Mouse (Mus musculus) left cerebral cortex, postnatal 14 days (tissue): ENCODE measurements around the gene Nhsl1. TPM values are rescaled to one million over a fixed set of nuclear protein-coding genes. Genes with fewer than 3 reads are reported as not detected.

Experiments used
- DNase-seq, 2 experiments: peaks; one replicate each; pipeline ENCODE4 v3.0.0; 2021 to 2022; ENCODE audit warnings: low spot score in 2 of 2, mixed read lengths in 1 of 2
- intact Hi-C: fragments of 180-260 bp; cut with DNase I; formaldehyde crosslinking; loops from one replicate; pipeline ENCODE4 v1.15.1; 2025
- total RNA-seq, 2 experiments: library from RNA; stranded (reverse); gene quantifications; 2 replicates each; pipeline ENCODE4 v1.2.3; 2021

The Nhsl1 gene
- total RNA-seq, 2 experiments from 2014 or later, result 45.8 to 49.3 TPM

DNA sequence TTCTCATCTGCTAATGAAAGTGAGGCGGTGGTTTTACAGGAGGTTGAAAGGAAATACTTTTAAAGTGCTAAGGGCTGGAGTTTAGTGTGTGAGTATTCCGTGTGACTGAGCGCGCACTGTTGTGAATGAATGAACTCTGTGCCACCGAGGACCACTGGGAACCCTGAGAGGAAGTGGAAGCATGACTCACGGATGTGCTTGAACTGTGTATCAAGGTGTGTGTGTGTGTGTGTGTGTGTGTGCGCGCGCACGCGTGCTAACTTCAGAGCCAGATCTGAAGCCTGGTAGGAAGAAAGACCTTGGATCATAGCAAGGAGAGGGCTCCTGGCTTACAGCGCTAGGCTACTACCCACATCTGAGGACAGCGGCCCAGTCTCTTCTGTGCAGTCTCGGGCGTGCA is 71.2 kb downstream of the Nhsl1 start:
- intact Hi-C loops, result loop anchor here (5.0 kb wide), 2 partner anchors 57 to 212 kb away; no protein-coding TSS in a partner anchor
- no peak for DNase-seq

DNA sequence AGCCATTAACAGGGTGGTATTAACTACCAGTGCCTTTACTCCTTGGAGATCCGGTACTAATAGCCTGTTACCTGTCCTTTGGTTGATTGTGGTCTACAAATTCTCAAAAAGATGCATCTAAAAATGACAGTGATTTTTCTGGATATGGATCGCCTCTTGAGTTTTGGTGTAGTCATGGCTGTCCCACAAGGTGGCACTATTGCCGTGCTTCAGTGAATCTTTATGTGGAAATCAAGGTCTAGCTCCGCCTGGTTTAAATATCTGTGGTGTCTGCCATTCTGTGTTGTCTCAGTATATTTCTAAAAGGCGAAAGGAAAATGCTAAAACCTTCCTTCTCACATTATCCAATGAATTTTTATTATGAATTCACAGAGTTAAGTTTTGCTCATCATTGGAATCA is 72.8 kb downstream of the Nhsl1 start:
- intact Hi-C loops, result loop anchor here (2.0 to 5.0 kb wide), 3 partner anchors 56 to 211 kb away; no protein-coding TSS in a partner anchor
- peak; percentile 74 for DNase-seq

DNA sequence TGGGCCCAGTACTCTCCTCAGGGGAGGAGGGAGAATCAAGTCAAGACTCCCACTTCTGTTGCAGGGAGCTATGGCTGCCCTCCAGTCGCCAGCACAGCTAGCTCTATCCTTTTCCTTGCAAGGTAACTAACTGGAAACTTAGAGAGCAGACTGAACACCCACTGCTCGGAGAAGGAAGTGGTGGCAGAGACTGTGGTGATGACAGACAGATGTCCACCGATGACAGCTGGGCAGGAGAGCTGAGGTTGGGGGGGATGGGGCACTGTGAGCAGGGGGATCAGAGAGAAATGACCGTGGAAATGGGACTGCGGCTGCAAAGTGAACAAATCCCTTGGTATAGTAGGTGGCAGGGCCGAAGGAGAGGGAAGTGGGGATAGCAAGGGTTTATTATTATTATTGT is 73.5 kb downstream of the Nhsl1 start:
- intact Hi-C loops, result loop anchor here (2.0 to 5.0 kb wide), 3 partner anchors 55 to 210 kb away; no protein-coding TSS in a partner anchor
- DNase-seq, result no peak

DNA sequence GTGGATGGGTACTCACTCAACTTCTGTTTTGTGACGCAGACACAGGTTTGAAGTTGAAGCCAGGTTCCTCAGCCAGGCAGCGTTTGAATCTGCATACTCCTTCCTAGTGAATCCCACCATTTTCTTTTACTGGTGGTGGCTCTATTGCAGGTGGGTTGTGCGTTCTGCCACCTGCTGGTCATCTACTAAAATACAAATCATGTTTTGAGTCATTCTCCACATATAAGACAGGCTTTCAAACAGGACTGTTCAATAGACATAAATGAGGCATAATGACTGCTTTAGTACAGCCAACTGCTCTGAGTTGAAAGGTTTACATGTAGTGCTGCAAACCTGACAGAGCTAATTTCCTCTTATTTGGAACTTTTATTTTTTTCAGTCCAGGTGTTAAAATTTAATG is 75.0 kb downstream of the Nhsl1 start:
- intact Hi-C loops, result loop anchor here (2.0 to 5.0 kb wide), 3 partner anchors 54 to 209 kb away; no protein-coding TSS in a partner anchor
- no peak for DNase-seq

DNA sequence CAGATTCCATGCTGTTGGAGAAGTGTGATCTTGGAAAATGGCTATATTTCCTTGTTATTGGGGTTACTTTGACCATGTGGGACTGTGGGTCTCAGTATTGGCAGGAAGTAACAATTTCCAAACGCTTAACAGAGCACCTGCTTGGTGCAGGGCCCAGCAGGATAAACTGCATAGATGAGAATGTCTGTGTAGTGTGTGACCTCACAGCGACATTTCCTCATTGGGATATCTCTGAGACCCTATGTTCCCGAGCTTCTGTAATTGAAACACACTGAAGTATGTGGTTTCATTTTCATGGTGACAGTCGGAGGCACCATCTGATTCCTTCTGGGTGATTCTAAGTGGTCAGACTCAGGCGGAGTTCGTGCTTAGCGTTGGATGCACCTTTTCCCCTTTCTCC is 75.5 kb downstream of the Nhsl1 start:
- DNase-seq, result no peak
- intact Hi-C loops, result loop anchor here (5.0 kb wide), 2 partner anchors 53 to 208 kb away; no protein-coding TSS in a partner anchor

DNA sequence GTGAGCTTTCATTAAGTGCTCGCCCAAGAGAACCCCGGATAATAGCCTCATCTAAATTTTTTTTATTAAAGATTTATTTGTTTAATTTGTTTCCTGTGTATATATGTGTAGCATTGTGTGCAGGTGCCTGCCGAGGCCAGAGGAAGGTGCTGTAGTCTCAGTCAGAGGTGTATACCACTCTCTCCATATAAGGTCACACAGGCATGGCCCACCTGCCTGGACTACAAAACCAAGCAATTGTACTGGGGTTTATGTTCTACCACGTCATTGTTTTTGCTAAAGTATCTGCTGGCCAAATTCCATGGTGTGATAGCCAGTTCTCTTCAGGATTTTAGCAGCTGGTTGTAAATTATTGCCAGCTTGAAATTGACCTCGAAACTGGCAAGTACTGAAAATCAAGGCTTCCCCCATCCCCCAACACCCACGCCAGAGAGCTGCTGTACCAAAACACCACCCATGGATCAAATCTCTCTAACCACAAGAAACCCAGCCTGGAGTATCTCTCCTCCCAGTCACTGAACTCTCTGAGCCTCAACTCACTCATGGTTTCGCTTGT is 81.4 kb downstream of the Nhsl1 start:
- no peak for DNase-seq
- intact Hi-C loops, result no loop called here

DNA sequence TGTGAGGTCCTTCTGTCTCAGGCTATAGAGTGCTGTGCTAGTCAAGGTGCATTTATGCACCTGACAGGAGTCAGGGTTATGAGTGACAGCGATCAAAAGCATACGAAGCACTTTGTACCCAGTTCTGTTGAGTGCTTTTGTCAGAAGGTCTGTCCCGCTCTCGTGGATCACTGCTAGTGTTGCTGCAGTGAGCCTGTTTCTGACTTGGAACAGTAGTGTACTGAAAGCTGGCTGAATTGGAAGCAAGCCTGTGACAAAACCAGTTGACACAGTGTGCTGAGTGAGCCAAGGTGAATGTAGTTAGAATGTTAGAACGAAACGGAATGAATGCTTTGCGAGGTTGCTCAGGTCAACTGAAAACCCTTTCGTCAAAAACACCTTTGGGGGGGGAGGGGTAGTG is 82.2 kb downstream of the Nhsl1 start:
- DNase-seq, result no peak
- intact Hi-C loops, result no loop called here

DNA sequence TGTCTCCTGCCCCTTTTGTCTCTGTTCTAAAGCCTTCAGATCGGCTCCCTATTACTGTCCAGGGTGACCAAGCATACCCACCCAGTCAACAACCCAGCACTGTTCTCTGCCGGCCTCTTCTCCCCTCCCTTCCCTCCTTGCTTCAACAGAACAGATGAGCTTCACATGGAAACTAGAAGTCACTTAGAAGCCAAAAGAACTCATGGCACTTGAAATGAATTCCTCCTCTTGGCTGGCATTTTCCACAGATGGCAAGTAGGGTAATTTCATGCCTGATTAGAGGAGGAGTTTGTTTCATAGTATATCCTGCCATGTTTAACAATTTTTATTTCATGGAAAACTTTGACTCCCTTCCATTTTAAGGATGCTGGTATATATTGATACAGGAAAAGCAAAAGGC is 85.2 kb downstream of the Nhsl1 start:
- intact Hi-C loops, result no loop called here
- no peak for DNase-seq

DNA sequence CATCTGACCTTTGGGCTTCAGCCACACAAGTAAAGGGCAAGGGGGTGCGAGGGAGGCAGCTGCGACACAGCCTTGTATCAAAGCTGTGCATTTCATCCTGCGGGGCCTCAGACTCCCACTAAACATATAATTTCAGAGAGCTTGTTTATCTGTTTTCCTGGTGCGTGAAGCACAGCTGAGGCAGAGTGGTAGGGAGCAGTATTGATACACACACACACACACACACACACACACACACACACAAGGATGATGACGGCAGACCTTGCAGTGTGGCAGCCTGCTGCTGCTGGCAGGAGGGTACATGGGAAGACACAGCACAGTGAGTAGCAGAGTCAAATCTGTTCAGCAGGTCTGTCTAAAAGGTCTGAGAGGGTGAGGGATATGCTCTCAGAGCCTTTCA is 85.9 kb downstream of the Nhsl1 start:
- DNase-seq, result no peak
- intact Hi-C loops, result no loop called here

DNA sequence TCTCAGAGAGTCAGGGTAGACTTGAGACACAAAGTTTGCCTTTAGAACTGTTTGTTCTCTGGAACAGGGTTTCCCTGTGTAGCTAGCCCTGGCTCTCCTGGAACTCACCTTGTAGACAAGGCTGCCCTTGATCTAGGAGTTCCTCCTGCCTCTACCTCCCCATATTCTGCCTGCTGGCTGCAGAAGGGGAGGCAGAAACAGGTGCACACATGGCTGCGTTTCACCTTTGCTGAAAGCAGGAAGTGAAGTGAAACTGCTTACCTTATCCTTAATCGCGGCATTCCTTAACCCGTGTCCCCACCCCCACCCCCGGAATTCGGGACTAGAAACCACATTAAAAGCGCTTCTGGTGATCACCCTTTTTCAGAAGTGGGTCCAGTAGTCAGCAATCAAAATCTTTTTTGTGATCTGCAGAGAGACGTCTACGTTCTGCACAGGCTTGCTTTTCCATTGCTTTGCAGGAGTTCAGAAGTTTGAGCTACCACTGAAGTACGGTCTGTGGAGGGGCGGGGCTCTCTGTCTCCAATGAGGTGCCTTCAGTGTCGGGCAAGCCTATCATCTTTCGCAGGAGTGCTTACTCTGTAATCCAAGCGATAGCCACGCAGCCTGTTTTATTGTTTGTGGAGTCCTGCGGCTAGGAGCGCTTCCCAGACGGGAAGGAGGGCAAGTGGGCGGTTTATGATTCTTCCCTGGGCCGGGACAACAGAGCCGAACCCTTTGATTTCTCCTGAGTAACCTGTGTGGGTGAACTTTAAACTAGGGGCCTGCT is 88.5 kb downstream of the Nhsl1 start:
- intact Hi-C loops, result no loop called here
- DNase-seq, result peak; percentile 29 to 56

DNA sequence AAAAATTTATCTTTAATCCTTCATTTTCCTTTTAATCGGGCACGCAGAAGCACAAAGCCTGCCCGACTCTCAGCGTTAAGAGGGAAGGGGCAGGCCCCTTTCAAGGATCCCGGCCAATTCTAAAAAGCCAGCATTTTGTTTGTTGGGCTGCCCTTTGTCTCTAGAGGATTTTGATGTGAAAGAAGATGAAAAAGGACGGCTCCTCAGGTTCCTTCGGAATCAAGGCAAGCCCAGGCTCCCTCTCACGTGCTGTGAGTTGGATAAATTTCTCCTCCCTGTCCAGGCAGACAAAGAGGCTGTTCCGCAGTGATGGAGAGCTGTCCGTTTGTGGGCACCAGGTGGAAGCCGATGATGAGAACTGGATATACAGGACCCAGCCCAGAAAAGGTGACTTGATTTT is 89.3 kb downstream of the Nhsl1 start:
- no peak for DNase-seq
- intact Hi-C loops, result no loop called here

DNA sequence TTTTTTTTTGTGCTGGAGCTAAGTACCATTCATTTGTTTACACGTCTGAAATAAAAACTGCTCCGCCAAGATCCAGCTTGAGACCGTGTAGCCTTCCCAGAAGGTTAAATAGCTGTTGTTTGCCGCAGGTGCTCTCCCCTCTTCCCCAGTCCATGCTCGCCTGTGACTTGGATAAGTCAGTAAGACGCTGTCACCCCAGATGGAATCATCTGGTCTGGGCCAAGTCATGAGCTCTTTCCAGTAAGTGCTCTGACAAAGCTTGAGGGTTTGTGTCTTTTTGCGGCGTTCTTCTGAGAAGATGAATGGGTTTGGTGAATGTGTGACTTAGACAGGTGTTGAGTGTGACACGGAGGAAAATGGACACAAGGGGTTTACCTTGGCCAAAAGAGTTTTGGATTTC is 89.8 kb downstream of the Nhsl1 start:
- intact Hi-C loops, result no loop called here
- DNase-seq, result no peak

DNA sequence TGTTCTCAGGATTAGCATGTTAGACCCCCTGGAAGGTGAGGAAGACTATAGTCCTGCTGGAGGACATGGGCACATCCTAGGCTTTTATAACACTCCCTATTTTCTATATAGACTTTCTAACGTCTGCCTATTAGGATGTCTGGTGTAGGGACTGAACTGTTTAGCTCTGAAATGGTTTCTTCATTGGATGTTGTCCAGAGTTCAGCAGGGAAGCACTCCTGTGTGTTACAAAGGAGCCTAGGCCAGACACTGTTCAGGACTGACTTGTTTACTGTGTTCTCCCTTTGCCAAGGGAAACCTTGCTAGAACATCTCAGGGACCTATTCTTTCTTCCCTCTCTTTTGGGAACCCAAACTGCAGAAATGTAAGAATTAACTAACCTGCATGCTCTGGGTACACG is 90.3 kb downstream of the Nhsl1 start:
- intact Hi-C loops, result no loop called here
- DNase-seq, result no peak

DNA sequence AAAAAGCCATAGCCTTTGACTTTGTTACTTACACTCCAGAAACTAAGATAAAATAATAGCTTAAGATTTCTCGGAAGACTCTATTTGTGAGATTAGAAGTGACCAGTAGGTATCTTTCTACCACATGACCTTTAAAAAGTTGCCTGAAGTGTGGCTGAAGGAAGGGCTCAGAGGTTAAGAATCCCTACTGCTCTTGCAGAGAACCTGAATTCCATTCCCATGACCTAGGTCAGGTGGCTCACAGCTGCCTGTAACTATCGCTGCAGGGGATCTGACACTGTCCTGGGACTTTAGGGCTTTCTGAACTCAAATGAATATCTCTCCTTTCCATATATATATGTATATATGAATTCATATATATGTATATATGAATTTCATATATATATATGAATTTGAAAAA is 92.5 kb downstream of the Nhsl1 start:
- no peak for DNase-seq
- intact Hi-C loops, result no loop called here

DNA sequence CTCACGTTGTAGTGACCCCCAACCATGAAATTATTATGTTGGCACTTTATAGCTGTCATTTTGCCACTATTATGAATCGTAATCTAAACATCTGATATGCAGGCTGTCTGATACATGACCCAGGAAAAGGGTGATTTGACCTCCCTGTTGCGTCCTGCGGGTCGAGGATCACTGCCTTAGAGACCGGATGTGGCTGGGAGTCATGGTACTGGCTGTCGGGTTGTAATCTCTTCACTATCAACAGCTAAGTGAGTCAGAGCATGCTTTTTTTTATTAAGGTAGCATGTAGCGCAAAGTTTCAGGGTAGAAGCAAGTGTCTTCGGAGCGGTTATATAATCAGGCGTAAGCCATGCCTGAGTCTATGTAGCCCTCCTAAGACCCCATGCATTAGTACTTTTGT is 97.2 kb downstream of the Nhsl1 start:
- no peak for DNase-seq
- intact Hi-C loops, result no loop called here

DNA sequence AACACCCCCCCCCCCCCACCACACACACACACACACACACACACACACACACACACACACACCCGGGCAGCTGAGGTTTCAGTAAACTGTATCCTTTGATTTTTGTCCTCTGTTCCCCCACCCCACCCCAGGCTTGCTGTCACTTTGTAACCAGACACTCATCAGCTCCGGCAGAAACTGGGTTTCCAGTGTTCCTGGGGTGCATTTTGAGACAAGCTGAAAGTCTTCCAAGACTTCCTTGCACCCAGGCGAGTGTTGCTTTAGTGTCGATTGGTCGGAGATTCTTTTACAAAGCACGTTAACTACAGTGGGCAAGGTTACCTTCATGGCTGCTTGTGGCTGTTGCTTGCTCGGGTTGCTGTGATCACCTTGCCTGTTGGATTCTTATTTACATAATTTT is 99.4 kb downstream of the Nhsl1 start:
- DNase-seq, result no peak
- intact Hi-C loops, result no loop called here

DNA sequence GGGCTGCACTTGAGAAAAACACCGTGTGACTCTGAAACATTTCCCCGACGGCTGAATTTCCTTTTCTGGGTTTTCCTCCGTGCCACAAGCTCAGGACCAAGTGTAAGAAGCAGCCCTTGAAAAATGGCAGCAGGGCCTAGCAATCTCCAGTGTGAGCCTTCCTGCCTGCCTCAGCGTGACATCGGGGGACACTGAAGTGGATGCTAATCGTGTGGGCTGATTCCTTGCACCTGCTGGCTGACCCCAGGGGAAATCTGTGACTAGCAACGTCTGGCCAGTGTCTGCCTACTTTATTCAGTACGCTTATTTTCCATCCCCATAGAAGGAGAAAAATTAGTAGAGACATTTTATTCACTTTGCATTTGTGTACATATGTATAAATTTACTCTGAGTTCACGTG is 100.7 kb downstream of the Nhsl1 start:
- intact Hi-C loops, result no loop called here
- DNase-seq, result no peak

DNA sequence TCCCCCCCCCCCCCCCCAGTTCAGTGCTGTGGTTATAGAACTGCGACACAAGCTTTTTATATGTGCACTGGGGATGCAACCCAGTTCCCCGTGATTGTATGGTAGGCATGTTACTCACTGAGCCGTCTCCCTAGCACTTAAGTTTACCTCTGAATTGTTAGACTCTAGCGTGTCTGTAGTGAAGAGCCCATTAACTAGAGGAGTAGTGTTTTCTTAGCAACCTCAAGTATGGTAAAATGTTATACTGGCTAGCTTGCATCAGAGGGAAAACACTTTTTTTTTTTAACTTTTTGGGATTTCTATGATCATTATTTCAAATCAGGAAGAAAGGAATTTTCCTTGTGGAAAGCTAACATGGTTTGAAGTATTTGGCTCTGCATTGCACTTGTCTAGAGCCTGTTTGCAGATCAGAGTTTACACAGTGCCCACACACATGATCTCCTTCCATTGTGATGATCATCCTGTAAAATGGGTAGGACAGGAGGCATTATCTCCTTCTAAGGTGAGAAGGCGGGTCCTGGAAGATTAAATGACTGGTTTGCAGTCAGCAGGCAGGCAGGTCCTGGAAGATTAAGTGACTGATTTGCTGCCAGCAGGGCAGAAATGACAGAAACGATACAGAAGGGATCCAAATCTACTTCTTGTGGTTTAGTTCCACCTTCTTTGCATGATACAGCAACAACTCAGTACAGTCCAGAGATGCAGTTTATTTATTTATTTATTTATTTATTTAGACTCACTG is 101.6 kb downstream of the Nhsl1 start:
- no peak for DNase-seq
- intact Hi-C loops, result no loop called here

DNA sequence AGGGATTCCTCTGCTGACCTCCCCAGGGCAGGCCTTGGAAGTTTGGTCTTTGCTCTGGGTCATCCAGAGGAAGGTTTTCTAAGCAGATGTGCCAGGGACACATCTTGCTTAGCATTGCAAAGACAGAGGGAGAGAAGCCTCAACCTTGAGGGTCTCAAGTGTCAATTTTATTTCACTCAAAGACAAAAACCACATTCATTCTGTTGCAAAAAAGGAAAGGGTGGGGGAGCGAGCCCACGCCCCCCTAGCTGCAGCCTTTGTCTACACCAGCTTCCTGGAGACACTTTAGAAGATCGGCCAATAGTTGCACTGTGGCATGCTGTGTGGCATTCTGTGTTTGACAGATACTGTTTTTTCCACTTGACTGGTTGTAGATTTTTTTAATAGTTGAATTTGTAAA is 104.2 kb downstream of the Nhsl1 start:
- intact Hi-C loops, result no loop called here
- DNase-seq, result no peak

DNA sequence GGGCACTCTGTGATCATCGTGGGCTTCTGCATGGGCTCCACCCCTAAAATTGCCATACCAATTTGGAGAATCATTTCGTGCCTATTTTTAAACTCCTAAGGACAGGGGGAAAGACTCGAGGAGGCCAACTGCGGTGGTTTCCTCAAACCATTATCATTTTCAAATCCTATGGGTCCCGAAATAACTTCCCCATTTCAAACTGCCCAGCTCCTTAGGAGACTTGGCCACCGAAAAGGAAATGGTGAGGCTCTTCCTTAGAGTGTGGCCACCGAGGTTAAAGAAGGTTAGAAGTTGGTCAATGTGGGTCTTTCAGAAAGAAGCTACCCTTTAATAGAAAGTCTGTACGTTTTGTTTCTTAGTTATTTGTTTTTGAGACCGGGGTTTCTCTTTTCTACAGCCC is 104.8 kb downstream of the Nhsl1 start:
- intact Hi-C loops, result no loop called here

DNA sequence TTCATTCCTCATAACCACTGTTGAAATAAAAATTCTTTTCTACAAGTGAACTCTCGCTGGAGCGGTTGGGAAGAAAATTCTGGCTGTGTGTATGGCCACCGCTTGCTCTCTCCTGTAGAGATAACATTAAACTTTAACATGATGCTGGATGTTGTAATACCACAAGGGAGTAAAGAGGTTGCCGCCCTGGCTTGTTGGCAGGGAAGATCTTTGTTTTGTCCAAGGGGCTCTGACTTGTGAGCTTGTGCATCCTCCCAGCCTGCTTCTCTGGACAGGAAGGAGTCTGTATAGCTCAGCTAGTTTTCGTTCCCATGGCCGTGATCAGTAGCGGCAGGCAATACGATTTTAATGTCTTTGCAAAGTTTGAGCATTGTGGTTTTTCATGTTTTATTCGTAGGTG is 109.1 kb downstream of the Nhsl1 start:
- no peak for DNase-seq
- intact Hi-C loops, result no loop called here

More for the DNA sequence above, 104.8 kb downstream of the Nhsl1 start:
- DNase-seq, result no peak
